Mouse (Mus musculus): ENCODE measurements around the gene 1700023F06Rik. TPM values are rescaled to one million over a fixed set of nuclear protein-coding genes. Genes with fewer than 3 reads are reported as not detected.

1700023F06Rik gene
- polyA plus RNA-seq, 1 experiment from 2014 or later = 0.88 TPM

- no peak for ATAC-seq (ENCODE audit: low FRiP score, low TSS enrichment)
- Histone ChIP-seq H3K27me3 (ENCODE audit: control insufficient read depth, insufficient read depth, low read length) (no peaks in the 10 kb centered on the region), H3K4me1 (ENCODE audit: control insufficient read depth, insufficient read depth, low read length) (no peaks in the 10 kb centered on the region), H3K4me2 (ENCODE audit: low read length) (no peak overlapping the region), H3K36me3 (ENCODE audit: control insufficient read depth, insufficient read depth, low read length) (no peaks in the 10 kb centered on the region), H3K27ac (replicated peaks; ENCODE audit: low read depth, low read length) (no peak overlapping the region), H3K9ac (replicated peaks; ENCODE audit: low read length) (no peak overlapping the region), H3K4me3 (replicated peaks; ENCODE audit: low read depth, low read length) (no peak overlapping the region), H3K9me3 (ENCODE audit: control insufficient read depth, low read length) (no peaks in the 10 kb centered on the region)
- no peak for DNase-seq
- 98% methylated on average over 4 of the region's 4 CpGs for WGBS
These were observed 58.6 kb downstream of the 1700023F06Rik start for GRCm38 (mm10) chr11:103149771-103150170.

Other genes with a start within 250 kb of the 1700023F06Rik start
- gene Nmt1, start 180.4 kb downstream of the 1700023F06Rik start, polyA plus RNA-seq (2014; fragmentation: Nextera tagmentation; extraction: Ambion mirVana) = 30.7 and 38.0 TPM in 2 replicates
- 183 and 209 TPM in 2 replicates for gene Dcakd, start 180.2 kb downstream of the 1700023F06Rik start, polyA plus RNA-seq (2014; fragmentation: Nextera tagmentation; extraction: Ambion mirVana)
- gene Plcd3, start 106.9 kb downstream of the 1700023F06Rik start, polyA plus RNA-seq (2014; fragmentation: Nextera tagmentation; extraction: Ambion mirVana) = 0.92 and 1.8 TPM in 2 replicates
- gene Acbd4, start 106.9 kb downstream of the 1700023F06Rik start, polyA plus RNA-seq (2014; fragmentation: Nextera tagmentation; extraction: Ambion mirVana) = 8.0 and 8.4 TPM in 2 replicates
- gene Hexim1, start 92.3 kb downstream of the 1700023F06Rik start, polyA plus RNA-seq (2014; fragmentation: Nextera tagmentation; extraction: Ambion mirVana) = 3.9 and 5.9 TPM in 2 replicates
- gene Hexim2, start 76.1 kb downstream of the 1700023F06Rik start, polyA plus RNA-seq (2014; fragmentation: Nextera tagmentation; extraction: Ambion mirVana) = 22.9 and 24.7 TPM in 2 replicates
- 4.3 and 5.2 TPM in 2 replicates for gene Fmnl1, start 37.5 kb downstream of the 1700023F06Rik start, polyA plus RNA-seq (2014; fragmentation: Nextera tagmentation; extraction: Ambion mirVana)
- gene Spata32, start 9.9 kb upstream of the 1700023F06Rik start, polyA plus RNA-seq (2014; fragmentation: Nextera tagmentation; extraction: Ambion mirVana) = 0.25 and 0.27 TPM in 2 replicates
- 3.0 and 3.4 TPM in 2 replicates for gene Map3k14, start 58.9 kb upstream of the 1700023F06Rik start, polyA plus RNA-seq (2014; fragmentation: Nextera tagmentation; extraction: Ambion mirVana)
- gene Arhgap27, start 155.1 kb upstream of the 1700023F06Rik start, polyA plus RNA-seq (2014; fragmentation: Nextera tagmentation; extraction: Ambion mirVana) = 2.1 and 4.0 TPM in 2 replicates
- gene Plekhm1, start 204.1 kb upstream of the 1700023F06Rik start, polyA plus RNA-seq (2014; fragmentation: Nextera tagmentation; extraction: Ambion mirVana) = 8.0 and 11.6 TPM in 2 replicates